Mouse (Mus musculus) myocyte (in vitro differentiated cells): ENCODE measurements around the gene OR5BS1P.

Experiments used
- CEBPB ChIP-seq: IDR thresholded peaks from 2 replicates; pipeline ENCODE4 v1.6.1; 2011; ENCODE audit warnings: mild to moderate bottlenecking, moderate library complexity; ENCODE audit not compliant: poor library complexity, insufficient read depth, severe bottlenecking
- POLR2A ChIP-seq: IDR thresholded peaks from one replicate; pipeline ENCODE4 v1.6.1; 2011; ENCODE audit warnings: low read depth, mild to moderate bottlenecking, control low read depth, moderate library complexity; ENCODE audit not compliant: insufficient read length
- POLR2AphosphoS2 ChIP-seq: IDR thresholded peaks from one replicate; pipeline ENCODE4 v1.6.1; 2011; ENCODE audit warnings: low read depth, control low read depth; ENCODE audit not compliant: insufficient read length

DNA sequence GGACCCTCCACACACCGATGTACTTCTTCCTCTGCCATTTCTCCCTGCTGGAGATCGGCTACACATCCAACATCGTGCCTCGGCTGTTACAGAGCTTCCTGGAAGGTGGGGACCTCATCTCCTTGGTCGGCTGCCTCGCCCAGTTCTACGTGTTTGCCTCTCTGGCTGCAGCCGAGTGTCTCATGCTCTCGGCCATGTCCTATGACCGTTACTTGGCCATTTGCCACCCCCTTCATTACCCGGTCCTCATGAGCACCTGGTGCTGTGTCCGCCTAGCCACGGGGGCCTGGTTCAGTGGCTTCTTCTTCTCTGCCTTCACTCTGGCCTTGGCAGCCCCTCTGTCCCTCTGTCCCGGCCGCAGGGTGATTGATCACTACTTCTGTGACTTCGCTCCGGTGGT is 27.9 kb downstream of the OR5BS1P start:
- TF ChIP-seq POLR2A, result no peak
- TF ChIP-seq CEBPB, result no peak
- no peak for TF ChIP-seq POLR2AphosphoS2
